Mouse (Mus musculus): ENCODE data around the gene Dip2a. TPM values are rescaled to one million over a fixed set of nuclear protein-coding genes. Genes with fewer than 3 reads are reported as not detected.

Dip2a gene
- polyA plus RNA-seq, 1 experiment from 2014 or later: 16.1 TPM

GRCm38 (mm10) chr10:76225944-76226343 is 119.1 kb downstream of the Dip2a start:
- Histone ChIP-seq H3K27ac (no peak overlapping the region), H3K9me3 (replicated peaks) (no peaks in the 10 kb centered on the region), H3K36me3 (peaks cover 49% of the 10 kb centered on the region), H3K27me3 (no peaks in the 10 kb centered on the region), H3K4me2 (replicated peaks) (no peak overlapping the region), H3K4me1 (no peaks in the 10 kb centered on the region), H3K4me3 (no peak overlapping the region), H3K9ac (no peak overlapping the region)
- no peak for ATAC-seq (ENCODE audit: low FRiP score)
- 91% methylated on average over 11 of the region's 11 CpGs for WGBS

GRCm38 (mm10) chr10:76218240-76218639 is 126.9 kb downstream of the Dip2a start:
- Histone ChIP-seq H3K27me3 (no peaks in the 10 kb centered on the region), H3K36me3 (peaks cover 90% of the 10 kb centered on the region), H3K4me1 (no peaks in the 10 kb centered on the region), H3K9ac (no peak overlapping the region), H3K9me3 (replicated peaks) (peaks cover 18% of the 10 kb centered on the region; the same call in 1 of the 2 replicates), H3K27ac (no peak overlapping the region), H3K4me3 (no peak overlapping the region), H3K4me2 (replicated peaks) (no peak overlapping the region)
- 83% methylated on average over 9 of the region's 9 CpGs for whole genome bisulfite sequencing
- no peak for ATAC-seq (ENCODE audit: low FRiP score)

- peaks cover 90% of the 10 kb centered on the region for H3K36me3 ChIP-seq
These were observed 128.0 kb downstream of the Dip2a start for GRCm38 (mm10) chr10:76217056-76217455.

GRCm38 (mm10) chr10:76214161-76214560 is 130.9 kb downstream of the Dip2a start:
- no peak for ATAC-seq (ENCODE audit: low FRiP score)
- Histone ChIP-seq H3K4me3 (no peak overlapping the region), H3K4me2 (replicated peaks) (no peak overlapping the region), H3K4me1 (no peaks in the 10 kb centered on the region), H3K27me3 (no peaks in the 10 kb centered on the region), H3K27ac (no peak overlapping the region), H3K36me3 (peaks cover 88% of the 10 kb centered on the region), H3K9ac (no peak overlapping the region), H3K9me3 (replicated peaks) (peaks cover 18% of the 10 kb centered on the region; the same call in 1 of the 2 replicates)
- 92% methylated on average over 4 of the region's 4 CpGs for WGBS

More at GRCm38 (mm10) chr10:76217056-76217455, 128.0 kb downstream of the Dip2a start:
- Histone ChIP-seq H3K27me3 (no peaks in the 10 kb centered on the region), H3K27ac (no peak overlapping the region), H3K4me1 (no peaks in the 10 kb centered on the region), H3K9me3 (replicated peaks) (peaks cover 18% of the 10 kb centered on the region; the same call in 1 of the 2 replicates), H3K4me2 (replicated peaks) (no peak overlapping the region), H3K4me3 (no peak overlapping the region), H3K9ac (no peak overlapping the region)
- WGBS: 96% methylated on average over 17 of the region's 17 CpGs
- no peak for ATAC-seq (ENCODE audit: low FRiP score)

GRCm38 (mm10) chr10:76212121-76212520 is 133.0 kb downstream of the Dip2a start:
- Histone ChIP-seq H3K4me3 (no peak overlapping the region), H3K4me2 (replicated peaks) (no peak overlapping the region), H3K9me3 (replicated peaks) (peaks cover 18% of the 10 kb centered on the region; the same call in 1 of the 2 replicates), H3K9ac (no peak overlapping the region), H3K4me1 (no peaks in the 10 kb centered on the region), H3K27me3 (no peaks in the 10 kb centered on the region), H3K36me3 (peaks cover 90% of the 10 kb centered on the region), H3K27ac (no peak overlapping the region)
- no peak for ATAC-seq (ENCODE audit: low FRiP score)
- WGBS: 93% methylated on average over 6 of the region's 6 CpGs

- H3K9ac ChIP-seq: no peak overlapping the region
- no peak overlapping the region for H3K4me2 ChIP-seq (replicated peaks)
- H3K27me3 ChIP-seq: no peaks in the 10 kb centered on the region
- H3K36me3 ChIP-seq: peaks cover 85% of the 10 kb centered on the region
- WGBS: 95% methylated on average over 7 of the region's 7 CpGs
- no peak for ATAC-seq (ENCODE audit: low FRiP score)
- no peaks in the 10 kb centered on the region for H3K4me1 ChIP-seq
- no peak overlapping the region for H3K27ac ChIP-seq
- H3K9me3 ChIP-seq (replicated peaks): peaks cover 17% of the 10 kb centered on the region; the same call in 1 of the 2 replicates
- no peak overlapping the region for H3K4me3 ChIP-seq
These were observed 134.3 kb downstream of the Dip2a start for GRCm38 (mm10) chr10:76210806-76211205.

Other genes starting within 250 kb of the Dip2a start
- gene Slc5a4b, start 234.3 kb downstream of the Dip2a start, polyA plus RNA-seq (2016; fragmentation: Nextera tagmentation; extraction: Ambion mirVana): not detected in 2 replicates
- gene Slc5a4a, start 197.8 kb downstream of the Dip2a start, polyA plus RNA-seq (2016; fragmentation: Nextera tagmentation; extraction: Ambion mirVana): not detected in 2 replicates
- 133 and 137 TPM in 2 replicates for gene Prmt2, start 107.4 kb downstream of the Dip2a start, polyA plus RNA-seq (2016; fragmentation: Nextera tagmentation; extraction: Ambion mirVana)
- gene S100b, start 91.4 kb downstream of the Dip2a start, polyA plus RNA-seq (2016; fragmentation: Nextera tagmentation; extraction: Ambion mirVana): 1.4 and 1.6 TPM in 2 replicates
- gene AC141477.1, start 95.2 kb upstream of the Dip2a start, polyA plus RNA-seq (2016; fragmentation: Nextera tagmentation; extraction: Ambion mirVana): not detected in 2 replicates
- gene Pcnt, start 97.5 kb upstream of the Dip2a start, polyA plus RNA-seq (2016; fragmentation: Nextera tagmentation; extraction: Ambion mirVana): 15.8 and 16.7 TPM in 2 replicates
- gene 2610028H24Rik, start 103.8 kb upstream of the Dip2a start, polyA plus RNA-seq (2016; fragmentation: Nextera tagmentation; extraction: Ambion mirVana): not detected in 2 replicates
- gene Mcm3ap, start 123.6 kb upstream of the Dip2a start, polyA plus RNA-seq (2016; fragmentation: Nextera tagmentation; extraction: Ambion mirVana): 83.3 and 91.8 TPM in 2 replicates
- gene Ybey, start 123.8 kb upstream of the Dip2a start, polyA plus RNA-seq (2016; fragmentation: Nextera tagmentation; extraction: Ambion mirVana): 8.0 and 8.5 TPM in 2 replicates
- gene Lss, start 186.3 kb upstream of the Dip2a start, polyA plus RNA-seq (2016; fragmentation: Nextera tagmentation; extraction: Ambion mirVana): 51.5 and 60.3 TPM in 2 replicates
- gene Spatc1l, start 217.0 kb upstream of the Dip2a start, polyA plus RNA-seq (2016; fragmentation: Nextera tagmentation; extraction: Ambion mirVana): not detected in 2 replicates
- gene Ftcd, start 230.4 kb upstream of the Dip2a start, polyA plus RNA-seq (2016; fragmentation: Nextera tagmentation; extraction: Ambion mirVana): not detected in 2 replicates

All from hindbrain, embryonic 12.5 days (tissue).